Mouse (Mus musculus): ENCODE measurements around the gene Amotl1. TPM values are rescaled to one million over a fixed set of nuclear protein-coding genes. Genes with fewer than 3 reads are reported as not detected.
A peak's percentile ranks its signal among the peaks of the same experiment; 100 is the strongest.

Amotl1 gene
- polyA plus RNA-seq, 1 experiment from 2014 or later: 22.4 TPM

GRCm38 (mm10) chr9:14620107-14620506 is 24.7 kb downstream of the Amotl1 start:
- Histone ChIP-seq H3K27ac (ENCODE audit: low read depth) (no peak overlapping the region), H3K9ac (ENCODE audit: low read length) (no peak overlapping the region), H3K4me1 (replicated peaks; ENCODE audit: control insufficient read depth, insufficient read depth, low read length) (peaks cover 20% of the 10 kb centered on the region), H3K27me3 (replicated peaks; ENCODE audit: control insufficient read depth, insufficient read depth, low read length) (no peaks in the 10 kb centered on the region), H3K4me3 (ENCODE audit: low read depth, low read length) (no peak overlapping the region), H3K9me3 (ENCODE audit: control insufficient read depth, low read length) (0 out of 2 replicates have a peak, but pooled peaks cover 2% of the 10 kb centered on the region), H3K36me3 (ENCODE audit: control insufficient read depth, insufficient read depth, low read length) (no peaks in the 10 kb centered on the region), H3K4me2 (ENCODE audit: low read length) (no peak overlapping the region)
- DNase-seq (ENCODE audit: low spot score) (no peak), ATAC-seq (replicated peaks; ENCODE audit: low FRiP score, low TSS enrichment, low read depth) (no peak)
- WGBS: 74% methylated on average over 5 of the region's 5 CpGs

GRCm38 (mm10) chr9:14614931-14615880 is 29.6 kb downstream of the Amotl1 start:
- H3K4me1 ChIP-seq (replicated peaks; ENCODE audit: control insufficient read depth, insufficient read depth, low read length): peaks cover 27% of the 10 kb centered on the region
- H3K36me3 ChIP-seq (ENCODE audit: control insufficient read depth, insufficient read depth, low read length): no peaks in the 10 kb centered on the region
- peak overlapping the region; percentile 96 for H3K4me3 ChIP-seq (ENCODE audit: low read depth, low read length)
- peak; percentile 86 for ATAC-seq (replicated peaks; ENCODE audit: low FRiP score, low TSS enrichment, low read depth)
- DNase-seq (ENCODE audit: low spot score): no peak
- peak overlapping the region; percentile 97 for H3K9ac ChIP-seq (ENCODE audit: low read length)
- WGBS: 11% methylated on average over 28 of the region's 33 CpGs
- H3K9me3 ChIP-seq (ENCODE audit: control insufficient read depth, low read length): 0 out of 2 replicates have a peak, but pooled peaks cover 2% of the 10 kb centered on the region
- no peaks in the 10 kb centered on the region for H3K27me3 ChIP-seq (replicated peaks; ENCODE audit: control insufficient read depth, insufficient read depth, low read length)
- peak overlapping the region; percentile 87 for H3K27ac ChIP-seq (ENCODE audit: low read depth)
- H3K4me2 ChIP-seq (ENCODE audit: low read length): peak overlapping the region; percentile 90

DNA sequence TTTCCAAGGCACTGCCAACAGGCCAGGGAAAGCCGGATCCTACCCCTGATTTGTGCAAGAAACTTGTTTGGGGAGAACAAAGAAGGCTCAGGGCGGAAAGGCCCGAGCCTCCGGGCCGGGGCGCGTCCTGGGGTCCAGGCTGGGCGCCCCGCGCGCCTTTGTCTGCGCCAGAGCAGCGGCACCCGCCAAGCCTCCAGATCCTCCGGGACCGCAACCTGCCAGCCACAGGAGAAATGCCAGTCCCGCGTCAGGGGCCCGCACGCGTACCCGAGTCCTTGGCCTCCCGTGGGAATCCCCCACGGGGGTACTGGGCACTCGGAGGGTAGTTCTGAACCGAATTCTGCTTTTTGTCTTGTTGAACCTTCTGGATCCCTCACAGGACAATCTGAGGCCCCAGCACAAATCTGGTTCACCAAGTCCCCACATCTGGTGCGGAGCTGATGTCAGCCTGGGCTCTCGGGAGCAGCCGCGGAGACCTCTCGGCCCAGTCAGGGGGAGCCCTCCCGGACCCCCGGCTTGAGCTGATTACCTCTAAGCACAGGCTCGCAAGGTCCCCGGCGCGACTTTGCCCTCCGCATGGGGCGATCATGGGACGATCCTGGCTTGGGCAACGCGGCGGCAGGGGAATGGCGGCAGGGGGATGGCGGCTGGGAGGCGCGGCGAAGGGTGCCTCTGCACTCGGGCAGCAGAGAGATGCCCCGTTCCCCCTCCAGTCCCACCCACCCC is 30.5 kb downstream of the Amotl1 start:
- no peaks in the 10 kb centered on the region for H3K27me3 ChIP-seq (replicated peaks; ENCODE audit: control insufficient read depth, insufficient read depth, low read length)
- peak; percentile 89 for DNase-seq (ENCODE audit: low spot score)
- WGBS: 0% methylated on average over 48 of the region's 50 CpGs
- peak overlapping the region; percentile 96 for H3K4me3 ChIP-seq (ENCODE audit: low read depth, low read length)
- H3K27ac ChIP-seq (ENCODE audit: low read depth): peak overlapping the region; percentile 87
- 0 out of 2 replicates have a peak, but pooled peaks cover 2% of the 10 kb centered on the region for H3K9me3 ChIP-seq (ENCODE audit: control insufficient read depth, low read length)
- ATAC-seq (replicated peaks; ENCODE audit: low FRiP score, low TSS enrichment, low read depth): peak; percentile 72
- peak overlapping the region; percentile 97 for H3K9ac ChIP-seq (ENCODE audit: low read length)
- H3K36me3 ChIP-seq (ENCODE audit: control insufficient read depth, insufficient read depth, low read length): no peaks in the 10 kb centered on the region
- H3K4me2 ChIP-seq (ENCODE audit: low read length): peak overlapping the region; percentile 90
- H3K4me1 ChIP-seq (replicated peaks; ENCODE audit: control insufficient read depth, insufficient read depth, low read length): peaks cover 27% of the 10 kb centered on the region

- Histone ChIP-seq H3K4me1 (replicated peaks; ENCODE audit: control insufficient read depth, insufficient read depth, low read length) (peaks cover 27% of the 10 kb centered on the region), H3K27me3 (replicated peaks; ENCODE audit: control insufficient read depth, insufficient read depth, low read length) (no peaks in the 10 kb centered on the region), H3K9ac (ENCODE audit: low read length) (peak overlapping the region; percentile 97), H3K36me3 (ENCODE audit: control insufficient read depth, insufficient read depth, low read length) (no peaks in the 10 kb centered on the region), H3K4me2 (ENCODE audit: low read length) (peak overlapping the region; percentile 90), H3K9me3 (ENCODE audit: control insufficient read depth, low read length) (0 out of 2 replicates have a peak, but pooled peaks cover 2% of the 10 kb centered on the region), H3K27ac (ENCODE audit: low read depth) (peak overlapping the region; percentile 87), H3K4me3 (ENCODE audit: low read depth, low read length) (peak overlapping the region; percentile 96)
- WGBS: 3% methylated on average over 15 of the region's 15 CpGs
- DNase-seq (ENCODE audit: low spot score) (peak; percentile 67), ATAC-seq (replicated peaks; ENCODE audit: low FRiP score, low TSS enrichment, low read depth) (0 out of 2 replicates have a peak, but pooled peaks have one; percentile 2)
These were observed 31.3 kb downstream of the Amotl1 start for GRCm38 (mm10) chr9:14613308-14614204.

GRCm38 (mm10) chr9:14612588-14612987 is 32.3 kb downstream of the Amotl1 start:
- Histone ChIP-seq H3K9ac (ENCODE audit: low read length) (peak overlapping the region; percentile 97), H3K4me3 (ENCODE audit: low read depth, low read length) (peak overlapping the region; percentile 96), H3K36me3 (ENCODE audit: control insufficient read depth, insufficient read depth, low read length) (0 out of 2 replicates have a peak, but pooled peaks cover 2% of the 10 kb centered on the region), H3K27ac (ENCODE audit: low read depth) (no peak overlapping the region; the same call in 1 of the 2 replicates), H3K4me1 (replicated peaks; ENCODE audit: control insufficient read depth, insufficient read depth, low read length) (peaks cover 32% of the 10 kb centered on the region), H3K4me2 (ENCODE audit: low read length) (peak overlapping the region; percentile 90), H3K27me3 (replicated peaks; ENCODE audit: control insufficient read depth, insufficient read depth, low read length) (no peaks in the 10 kb centered on the region), H3K9me3 (ENCODE audit: control insufficient read depth, low read length) (0 out of 2 replicates have a peak, but pooled peaks cover 2% of the 10 kb centered on the region)
- DNase-seq (ENCODE audit: low spot score): no peak
- ATAC-seq (replicated peaks; ENCODE audit: low FRiP score, low TSS enrichment, low read depth): no peak

DNA sequence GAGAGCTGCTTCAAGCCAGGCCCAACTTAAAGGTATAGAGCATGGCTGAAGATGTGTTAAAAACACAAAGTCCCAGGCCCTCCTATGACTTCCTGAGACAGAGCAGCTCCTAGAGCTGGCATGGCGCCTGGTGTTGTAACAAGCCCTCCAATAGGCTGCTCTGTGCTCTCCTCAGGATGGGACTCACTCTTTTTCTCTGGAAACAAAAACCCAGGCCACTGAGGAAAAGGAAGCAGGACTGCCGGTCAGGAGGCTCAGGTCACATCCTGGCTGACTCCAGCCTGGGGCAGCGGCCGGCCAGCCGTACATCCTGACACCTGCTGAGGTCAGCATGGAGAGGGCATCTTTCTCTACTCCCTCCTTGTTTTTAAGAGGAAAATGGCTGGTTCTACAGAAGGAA is 36.3 kb downstream of the Amotl1 start:
- Histone ChIP-seq H3K9ac (ENCODE audit: low read length) (no peak overlapping the region), H3K27ac (ENCODE audit: low read depth) (no peak overlapping the region), H3K9me3 (ENCODE audit: control insufficient read depth, low read length) (no peaks in the 10 kb centered on the region), H3K4me3 (ENCODE audit: low read depth, low read length) (no peak overlapping the region), H3K27me3 (replicated peaks; ENCODE audit: control insufficient read depth, insufficient read depth, low read length) (no peaks in the 10 kb centered on the region), H3K36me3 (ENCODE audit: control insufficient read depth, insufficient read depth, low read length) (peaks cover 5% of the 10 kb centered on the region; the same call in 1 of the 2 replicates), H3K4me1 (replicated peaks; ENCODE audit: control insufficient read depth, insufficient read depth, low read length) (peaks cover 30% of the 10 kb centered on the region), H3K4me2 (ENCODE audit: low read length) (no peak overlapping the region)
- no peak for DNase-seq (ENCODE audit: low spot score)
- WGBS: 47% methylated on average over 5 of the region's 5 CpGs
- ATAC-seq (replicated peaks; ENCODE audit: low FRiP score, low TSS enrichment, low read depth): no peak

DNA sequence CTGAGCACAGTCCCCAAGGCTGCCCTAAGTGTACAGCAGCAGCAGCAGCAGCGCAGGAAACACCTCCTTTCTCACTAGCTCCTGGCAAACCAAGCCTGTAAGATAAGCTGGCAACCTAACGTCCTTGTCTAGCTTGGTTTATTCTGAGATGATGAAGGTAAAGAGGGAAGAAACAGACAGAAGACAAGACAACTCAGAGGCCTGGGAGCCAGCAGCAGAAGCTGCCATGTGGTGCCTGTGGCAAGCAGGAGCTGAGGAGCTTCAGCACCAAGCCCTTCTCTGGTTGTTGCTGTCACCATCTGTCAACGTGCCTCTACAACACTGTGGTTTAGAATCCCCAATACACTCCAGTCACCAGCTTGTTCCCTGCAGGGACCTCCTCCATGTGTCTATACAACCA is 37.4 kb downstream of the Amotl1 start:
- no peak for DNase-seq (ENCODE audit: low spot score)
- H3K27me3 ChIP-seq (replicated peaks; ENCODE audit: control insufficient read depth, insufficient read depth, low read length): no peaks in the 10 kb centered on the region
- H3K4me2 ChIP-seq (ENCODE audit: low read length): no peak overlapping the region
- peaks cover 5% of the 10 kb centered on the region; the same call in 1 of the 2 replicates for H3K36me3 ChIP-seq (ENCODE audit: control insufficient read depth, insufficient read depth, low read length)
- peaks cover 21% of the 10 kb centered on the region for H3K4me1 ChIP-seq (replicated peaks; ENCODE audit: control insufficient read depth, insufficient read depth, low read length)
- 45% methylated on average over 3 of the region's 3 CpGs for WGBS
- H3K27ac ChIP-seq (ENCODE audit: low read depth): no peak overlapping the region
- no peak overlapping the region for H3K4me3 ChIP-seq (ENCODE audit: low read depth, low read length)
- no peak for ATAC-seq (replicated peaks; ENCODE audit: low FRiP score, low TSS enrichment, low read depth)
- no peak overlapping the region for H3K9ac ChIP-seq (ENCODE audit: low read length)
- no peaks in the 10 kb centered on the region for H3K9me3 ChIP-seq (ENCODE audit: control insufficient read depth, low read length)

DNA sequence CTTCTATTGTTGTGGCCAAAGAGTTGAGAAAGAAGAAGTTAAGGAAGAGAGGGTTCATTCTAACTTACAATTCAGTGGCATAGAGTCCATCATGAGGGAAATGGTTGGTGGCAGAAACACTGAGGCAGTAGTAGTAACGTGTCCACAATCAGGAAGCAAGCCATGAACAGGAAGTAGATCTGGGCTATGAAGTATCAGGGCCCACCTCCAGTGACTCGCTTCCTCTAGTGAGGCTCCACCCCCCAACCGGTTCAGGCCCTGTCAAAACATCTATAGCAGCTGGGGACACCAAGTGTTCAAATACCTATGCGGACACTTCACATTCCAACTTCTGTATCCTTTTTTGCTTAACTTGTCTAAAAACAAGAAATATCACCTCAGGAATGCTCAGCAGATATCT is 38.9 kb downstream of the Amotl1 start:
- Histone ChIP-seq H3K9me3 (ENCODE audit: control insufficient read depth, low read length) (no peaks in the 10 kb centered on the region), H3K4me2 (ENCODE audit: low read length) (no peak overlapping the region), H3K4me3 (ENCODE audit: low read depth, low read length) (no peak overlapping the region), H3K9ac (ENCODE audit: low read length) (no peak overlapping the region), H3K4me1 (replicated peaks; ENCODE audit: control insufficient read depth, insufficient read depth, low read length) (peaks cover 7% of the 10 kb centered on the region; the same call in 1 of the 2 replicates), H3K27me3 (replicated peaks; ENCODE audit: control insufficient read depth, insufficient read depth, low read length) (no peaks in the 10 kb centered on the region), H3K36me3 (ENCODE audit: control insufficient read depth, insufficient read depth, low read length) (peaks cover 9% of the 10 kb centered on the region; the same call in 1 of the 2 replicates), H3K27ac (ENCODE audit: low read depth) (no peak overlapping the region)
- ATAC-seq (replicated peaks; ENCODE audit: low FRiP score, low TSS enrichment, low read depth) (no peak), DNase-seq (ENCODE audit: low spot score) (no peak)
- WGBS: 85% methylated on average over 4 of the region's 4 CpGs
